Mouse (Mus musculus) testis, adult 2 months (tissue): ENCODE measurements at regions not wholly inside any gene's neighbourhood (a gene's known extent, or its start where the extent isn't known, plus 50 kb on each side); places are given as distances from the start of the nearest gene placed in this dataset.

ENCODE experiments used
- CTCF ChIP-seq: fragments of 200-500 bp; IDR thresholded peaks from 2 replicates; pipeline ENCODE4 v1.5.1; 2012; ENCODE audit warnings: low read depth, mild to moderate bottlenecking, inconsistent platforms, low read length, moderate library complexity; ENCODE audit not compliant: control insufficient read depth, insufficient read depth, insufficient replicate concordance
- POLR2A ChIP-seq: fragments of 200-500 bp; IDR thresholded peaks from 2 replicates; pipeline ENCODE4 v1.6.1; 2012; ENCODE audit warnings: low read depth, mild to moderate bottlenecking, inconsistent platforms, low read length, moderate library complexity; ENCODE audit not compliant: control insufficient read depth

GRCm38 (mm10) chr13:11192471-11192870 lies 831.8 kb upstream of the Chrm3 start:
- TF ChIP-seq CTCF (no peak), POLR2A (no peak)
